Mouse (Mus musculus) liver, postnatal 0 days (tissue): ENCODE results near the gene Dnah8.

ENCODE experiments used
- CTCF ChIP-seq: sonication (generic); IDR thresholded peaks from 2 replicates; pipeline ENCODE4 v1.5.1; 2016; ENCODE audit warnings: antibody characterized with exemption, low read depth
- EP300 ChIP-seq: IDR thresholded peaks from 2 replicates; pipeline ENCODE4 v1.6.1; 2016; ENCODE audit warnings: antibody characterized with exemption, low read depth, mild to moderate bottlenecking

GRCm38 (mm10) chr17:30907577-30907976, 283.4 kb downstream of the Dnah8 start:
- TF ChIP-seq EP300, result no peak
- TF ChIP-seq CTCF, result no peak
